Mouse (Mus musculus) testis, adult 2 months (tissue): ENCODE measurements around the gene Scn3b. TPM values are rescaled to one million over a fixed set of nuclear protein-coding genes. Genes with fewer than 3 reads are reported as not detected.
A peak's percentile ranks its signal among the peaks of the same experiment; 100 is the strongest.

Experiments
- H3K27ac ChIP-seq: fragments of 200-500 bp; 2 replicates; pipeline ENCODE4 v1.5.1; 2012; ENCODE audit warnings: low read depth, low read length; ENCODE audit not compliant: control insufficient read depth, insufficient read depth
- H3K27me3 ChIP-seq: fragments of 200-500 bp; 2 replicates; pipeline ENCODE4 v1.6.1; 2012; ENCODE audit warnings: mild to moderate bottlenecking, low read length, moderate library complexity; ENCODE audit not compliant: control insufficient read depth, insufficient read depth
- H3K36me3 ChIP-seq: fragments of 200-500 bp; 2 replicates; pipeline ENCODE4 v1.6.1; 2012; ENCODE audit warnings: mild to moderate bottlenecking, low read length; ENCODE audit not compliant: control insufficient read depth, insufficient read depth
- H3K4me1 ChIP-seq: fragments of 200-500 bp; 2 replicates; pipeline ENCODE4 v1.6.1; 2012; ENCODE audit warnings: low read length; ENCODE audit not compliant: control insufficient read depth, insufficient read depth
- H3K4me3 ChIP-seq: fragments of 200-500 bp; 2 replicates; pipeline ENCODE4 v1.5.1; 2012; ENCODE audit warnings: low read depth, mild to moderate bottlenecking, low read length, moderate library complexity, mixed read lengths; ENCODE audit not compliant: control insufficient read depth
- CTCF ChIP-seq: fragments of 200-500 bp; IDR thresholded peaks from 2 replicates; pipeline ENCODE4 v1.5.1; 2012; ENCODE audit warnings: low read depth, mild to moderate bottlenecking, inconsistent platforms, low read length, moderate library complexity; ENCODE audit not compliant: control insufficient read depth, insufficient read depth, insufficient replicate concordance
- POLR2A ChIP-seq: fragments of 200-500 bp; IDR thresholded peaks from 2 replicates; pipeline ENCODE4 v1.6.1; 2012; ENCODE audit warnings: low read depth, mild to moderate bottlenecking, inconsistent platforms, low read length, moderate library complexity; ENCODE audit not compliant: control insufficient read depth
- polyA plus RNA-seq: library from polyadenylated mRNA; depleted of rRNA; stranded (reverse); fragments of >200 nt; gene quantifications from 2 replicates; pipeline ENCODE4 v1.2.3, GENCODE M21; 2012

Scn3b gene
- polyA plus RNA-seq, 1 experiment: 0.15 TPM

GRCm38 (mm10) chr9:40331411-40332286 is 62.6 kb downstream of the Scn3b start:
- H3K4me3 ChIP-seq: no peak overlapping the region; the same call in 1 of the 2 replicates
- no peaks in the 10 kb centered on the region for H3K27me3 ChIP-seq
- H3K4me1 ChIP-seq: peaks cover 4% of the 10 kb centered on the region; the same call in 1 of the 2 replicates
- TF ChIP-seq POLR2A: no peak
- no peak for TF ChIP-seq CTCF
- H3K36me3 ChIP-seq: peaks cover 2% of the 10 kb centered on the region
- no peak overlapping the region for H3K27ac ChIP-seq

DNA sequence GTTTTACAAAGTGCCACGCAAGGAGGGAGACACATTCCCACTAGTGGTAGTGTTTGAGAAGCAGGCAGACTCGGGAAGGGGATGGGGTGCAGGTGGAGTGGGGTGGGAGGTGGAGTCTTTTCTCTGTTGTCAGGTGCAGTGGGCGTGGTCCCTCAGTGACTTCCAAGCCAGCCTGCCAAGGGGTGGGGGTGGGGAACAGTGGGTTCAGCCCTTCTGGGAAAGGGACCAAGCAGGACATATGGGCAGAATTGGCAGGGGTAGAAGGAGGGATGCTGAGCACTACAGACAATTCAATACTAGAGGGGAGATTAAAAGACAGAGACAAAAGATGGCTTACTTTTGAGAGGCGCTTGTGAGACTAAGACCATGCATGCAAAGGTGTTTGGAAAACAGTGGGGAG is 63.3 kb downstream of the Scn3b start:
- TF ChIP-seq POLR2A (no peak), CTCF (no peak)
- Histone ChIP-seq H3K27ac (no peak overlapping the region), H3K4me1 (peaks cover 8% of the 10 kb centered on the region), H3K36me3 (peaks cover 2% of the 10 kb centered on the region), H3K27me3 (no peaks in the 10 kb centered on the region), H3K4me3 (peak overlapping the region; percentile 83)

DNA sequence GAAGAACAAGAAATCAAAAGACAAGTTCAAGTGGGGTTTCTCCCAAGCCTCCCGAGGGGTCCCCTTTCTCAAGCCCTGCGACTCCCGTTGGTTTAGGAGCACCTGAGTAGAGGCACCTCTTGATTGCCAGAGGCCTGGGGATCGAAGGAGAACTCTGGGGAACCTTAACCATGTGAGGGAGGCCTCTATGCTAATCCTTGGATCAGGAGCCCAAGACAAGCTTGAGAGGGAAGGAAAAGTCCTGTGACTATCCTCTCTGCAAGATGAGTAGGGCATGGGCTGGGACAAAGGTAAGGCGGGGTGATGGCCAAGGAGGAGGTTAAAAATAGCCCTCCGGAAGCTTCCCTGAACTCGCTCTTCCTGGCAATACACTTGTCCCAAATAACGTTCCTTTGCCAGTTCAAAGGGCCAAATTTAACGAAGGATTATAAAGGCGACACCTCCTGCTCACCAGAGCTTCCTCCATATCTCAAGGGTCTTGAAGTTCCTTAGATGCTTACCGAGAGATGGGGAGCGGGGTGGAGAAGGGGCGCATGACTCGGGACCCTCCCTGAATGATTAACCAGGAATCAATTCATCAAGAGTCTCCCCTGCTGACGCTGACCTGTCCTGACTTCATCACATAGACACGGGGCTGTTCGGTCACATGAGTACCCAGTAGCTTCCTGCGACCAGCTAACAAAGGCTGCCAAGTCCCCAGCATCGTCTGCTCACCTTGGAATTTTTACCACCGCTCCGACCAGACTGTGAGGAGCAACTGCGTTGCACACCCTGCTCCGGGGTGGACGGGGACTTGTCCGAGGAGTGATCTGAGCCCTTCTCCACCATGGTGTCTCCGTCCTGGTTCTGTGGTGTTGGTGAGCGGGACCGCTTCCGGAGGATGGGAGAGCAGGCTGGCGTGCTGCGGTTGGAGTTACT is 64.0 kb downstream of the Scn3b start:
- 0 out of 2 replicates have a peak overlapping the region, but pooled peaks have one; percentile 6 for H3K27ac ChIP-seq

DNA sequence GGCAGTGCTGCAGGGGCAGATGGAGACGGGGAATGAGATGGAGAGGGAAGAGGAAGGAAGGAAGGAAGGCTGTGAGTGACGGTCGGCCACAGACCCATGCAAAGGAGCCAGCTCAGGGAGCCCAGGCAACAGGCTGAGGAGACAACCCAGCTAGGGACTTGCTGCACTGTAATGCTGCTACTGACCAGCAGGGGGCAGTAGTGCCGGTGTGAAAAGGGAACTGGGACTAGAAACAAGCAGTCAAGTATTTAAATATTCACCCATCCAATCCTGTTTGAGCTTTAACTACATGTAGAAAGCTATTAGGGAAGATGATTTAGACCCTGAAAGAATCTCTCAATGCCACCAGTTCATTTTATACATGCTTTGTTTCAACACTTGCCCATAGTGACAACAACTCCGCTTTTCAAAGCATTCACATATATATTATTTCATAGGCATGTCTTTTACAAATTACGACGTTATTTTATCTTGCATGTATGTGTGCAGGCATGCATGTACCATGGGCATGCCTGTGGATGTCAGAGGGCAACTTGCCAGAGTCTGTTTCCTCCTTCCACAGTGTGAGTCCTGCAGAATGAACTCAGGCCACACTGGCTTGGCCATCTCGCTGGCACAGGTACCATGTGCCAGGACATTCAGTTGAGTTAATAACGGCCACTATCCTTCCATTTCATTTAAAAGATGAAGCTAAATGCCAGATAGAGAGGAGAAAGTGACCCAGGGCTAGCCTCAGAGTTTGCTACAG is 64.8 kb downstream of the Scn3b start:
- no peak overlapping the region for H3K27ac ChIP-seq
- H3K27me3 ChIP-seq: no peaks in the 10 kb centered on the region
- H3K4me3 ChIP-seq: peak overlapping the region; percentile 83
- H3K4me1 ChIP-seq: peaks cover 8% of the 10 kb centered on the region
- peaks cover 2% of the 10 kb centered on the region for H3K36me3 ChIP-seq
- TF ChIP-seq CTCF: peak; percentile 95; the same call in 1 of the 2 replicates
- TF ChIP-seq POLR2A: no peak

More for the DNA sequence above, 64.0 kb downstream of the Scn3b start:
- Histone ChIP-seq H3K27me3 (no peaks in the 10 kb centered on the region), H3K4me3 (peak overlapping the region; percentile 83), H3K4me1 (peaks cover 8% of the 10 kb centered on the region), H3K36me3 (peaks cover 2% of the 10 kb centered on the region)
- TF ChIP-seq POLR2A: no peak
- TF ChIP-seq CTCF: no peak

DNA sequence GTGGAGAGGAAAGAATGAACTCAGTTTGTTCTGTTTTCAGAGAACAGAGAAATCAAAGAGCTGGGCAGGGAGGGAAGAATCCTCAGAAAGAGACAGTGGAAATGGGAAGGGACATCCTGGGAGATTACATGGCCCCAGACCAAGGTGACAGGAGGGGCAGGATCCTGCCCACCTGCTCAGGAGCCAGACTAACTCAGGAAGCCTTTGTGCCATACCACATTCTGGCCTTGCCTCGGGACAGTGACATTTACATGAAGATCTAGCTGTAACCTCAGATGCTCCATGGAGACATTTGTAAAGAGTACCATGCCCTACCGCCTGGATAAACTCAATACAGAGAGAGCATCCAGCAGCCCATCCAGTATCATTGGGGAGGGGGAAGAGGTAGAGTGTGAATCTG is 65.6 kb downstream of the Scn3b start:
- peak overlapping the region; percentile 10 for H3K4me3 ChIP-seq
- TF ChIP-seq POLR2A: no peak
- TF ChIP-seq CTCF: no peak
- H3K36me3 ChIP-seq: peaks cover 2% of the 10 kb centered on the region; the same call in 1 of the 2 replicates
- H3K27ac ChIP-seq: no peak overlapping the region
- H3K27me3 ChIP-seq: no peaks in the 10 kb centered on the region
- H3K4me1 ChIP-seq: peaks cover 11% of the 10 kb centered on the region

- H3K4me3 ChIP-seq: peak overlapping the region; percentile 8; the same call in 1 of the 2 replicates
- TF ChIP-seq POLR2A (no peak), CTCF (no peak)
- H3K36me3 ChIP-seq: peaks cover 2% of the 10 kb centered on the region; the same call in 1 of the 2 replicates
- no peak overlapping the region for H3K27ac ChIP-seq
- H3K4me1 ChIP-seq: peaks cover 15% of the 10 kb centered on the region
- H3K27me3 ChIP-seq: no peaks in the 10 kb centered on the region
Observed at GRCm38 (mm10) chr9:40336701-40337100, 67.7 kb downstream of the Scn3b start.
